Mouse (Mus musculus) frontal cortex, adult (tissue): ENCODE measurements at regions not wholly inside any gene's neighbourhood (a gene's known extent, or its start where the extent isn't known, plus 50 kb on each side); places are given as distances from the start of the nearest gene placed in this dataset.

Experiments used
- ATAC-seq: cut with Nextera tagmentation; 2 replicates; pipeline ENCODE4 v1.9.2; 2017; ENCODE audit warnings: mild to moderate bottlenecking, moderate library complexity, mixed read lengths; ENCODE audit not compliant: low TSS enrichment

DNA sequence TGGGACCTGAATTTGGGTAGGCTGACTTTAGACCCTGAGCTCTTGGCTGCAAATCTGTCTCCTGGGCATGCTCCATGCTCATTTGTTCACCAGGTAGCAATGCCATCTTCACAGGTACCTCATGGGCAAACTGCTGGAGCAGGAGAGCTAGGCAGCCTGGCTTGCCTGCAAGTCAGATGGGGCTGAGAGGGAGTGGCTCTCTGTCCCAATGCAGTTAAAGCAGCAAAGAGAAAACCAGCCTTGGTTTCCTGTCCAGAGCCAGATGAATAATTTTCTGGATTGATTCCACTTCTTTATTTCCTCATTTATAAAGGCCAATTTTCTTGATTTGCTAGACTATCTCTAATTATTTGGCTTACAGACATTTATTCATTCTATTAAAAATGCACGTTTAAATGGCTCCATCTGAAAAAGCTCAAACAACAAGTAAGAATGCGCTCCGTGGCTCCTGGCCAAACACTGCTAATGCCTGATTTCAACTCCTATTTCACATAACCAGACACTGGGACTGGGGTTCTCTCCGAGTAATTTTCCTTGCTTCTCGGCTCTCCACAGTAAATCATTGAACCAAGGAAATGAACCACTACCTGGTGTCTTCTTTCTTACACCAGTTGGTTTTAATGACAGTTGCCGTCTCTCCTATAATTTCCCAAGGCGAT, 60.5 kb downstream of the Rsl24d1 start:
- no peak for ATAC-seq

DNA sequence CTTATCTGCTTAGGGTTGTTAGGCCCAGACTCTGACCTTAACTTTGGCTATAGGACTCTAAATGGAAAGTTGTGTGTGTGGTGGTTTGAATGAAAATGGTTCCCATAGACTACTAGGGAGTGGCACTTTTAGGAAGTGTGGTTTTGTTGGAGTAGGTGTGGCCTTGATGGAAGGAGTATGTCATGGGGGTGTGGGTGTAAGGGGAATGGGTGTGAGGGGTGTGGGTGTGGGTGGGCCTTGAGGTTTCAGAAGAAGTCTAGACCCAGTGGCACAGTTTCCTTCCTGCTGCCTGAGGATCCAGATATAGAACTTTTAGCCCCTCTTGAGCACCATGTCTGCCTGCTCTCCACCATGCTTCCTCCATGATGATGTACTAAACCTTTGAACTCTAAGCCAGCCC, 63.4 kb downstream of the Rsl24d1 start:
- ATAC-seq = no peak

DNA sequence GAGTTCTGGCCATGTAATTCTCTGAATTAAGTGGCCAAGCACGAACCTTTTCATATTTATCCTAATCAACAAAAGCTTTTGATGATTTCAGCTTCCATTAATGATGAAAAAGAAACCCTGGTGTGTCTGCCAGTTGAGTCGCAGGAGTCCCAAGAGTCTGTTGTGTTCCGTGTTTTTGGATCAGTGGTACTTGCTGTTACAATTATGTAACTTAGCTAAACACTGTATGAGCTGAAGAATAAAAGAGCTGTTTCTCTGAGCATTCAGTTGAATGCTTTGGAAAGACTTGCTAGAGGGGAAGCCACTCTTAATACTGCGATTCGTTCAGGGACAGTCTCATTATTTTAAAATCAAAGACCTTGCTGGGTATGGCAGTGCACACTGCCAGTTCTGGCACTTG, 70.1 kb downstream of the Rsl24d1 start:
- ATAC-seq = peak; percentile 65

DNA sequence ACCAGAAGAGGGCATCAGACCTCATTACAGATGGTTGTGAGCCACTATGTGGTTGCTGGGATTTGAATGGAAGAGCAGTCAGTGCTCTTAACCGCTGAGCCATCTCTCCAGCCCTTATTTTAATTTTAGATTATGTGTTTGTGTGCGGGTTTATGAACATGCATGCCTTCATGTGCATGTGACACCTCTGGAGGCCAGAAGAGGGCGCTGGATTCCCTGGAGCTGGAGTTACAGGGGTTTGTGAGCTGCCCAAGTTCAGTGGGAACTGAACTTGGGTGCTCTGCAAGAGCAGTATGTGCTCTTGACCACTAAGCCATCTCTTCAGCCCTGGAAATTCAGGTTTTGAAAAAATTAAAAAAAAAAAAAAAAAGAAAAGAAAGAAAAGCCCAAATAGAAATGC, 71.7 kb downstream of the Rsl24d1 start:
- no peak for ATAC-seq

DNA sequence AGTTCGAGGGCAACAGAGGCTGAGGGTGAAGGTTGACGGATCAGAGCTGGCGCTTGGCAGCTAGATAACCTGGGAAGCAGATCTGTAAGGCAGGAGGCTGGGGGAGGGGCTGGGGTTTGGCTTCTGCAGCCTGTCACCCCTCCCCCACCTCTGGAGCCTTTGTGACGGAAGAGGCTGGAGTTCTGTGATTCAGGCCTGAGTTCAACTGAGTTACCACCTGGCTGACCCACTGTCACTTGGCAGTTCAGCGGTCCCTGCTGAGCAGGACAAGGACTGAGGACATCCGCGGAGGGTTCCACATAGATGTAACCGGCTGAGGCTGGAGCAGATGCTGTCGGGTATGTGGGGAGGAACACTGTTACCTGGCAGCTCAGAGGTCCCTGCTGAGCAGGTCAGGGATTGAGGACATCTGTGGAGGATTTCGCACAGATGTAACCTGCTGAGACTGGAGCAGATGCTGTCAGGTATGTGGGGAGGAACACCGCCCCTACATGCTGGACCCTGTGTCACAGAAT, 79.1 kb downstream of the Rsl24d1 start:
- no peak for ATAC-seq

DNA sequence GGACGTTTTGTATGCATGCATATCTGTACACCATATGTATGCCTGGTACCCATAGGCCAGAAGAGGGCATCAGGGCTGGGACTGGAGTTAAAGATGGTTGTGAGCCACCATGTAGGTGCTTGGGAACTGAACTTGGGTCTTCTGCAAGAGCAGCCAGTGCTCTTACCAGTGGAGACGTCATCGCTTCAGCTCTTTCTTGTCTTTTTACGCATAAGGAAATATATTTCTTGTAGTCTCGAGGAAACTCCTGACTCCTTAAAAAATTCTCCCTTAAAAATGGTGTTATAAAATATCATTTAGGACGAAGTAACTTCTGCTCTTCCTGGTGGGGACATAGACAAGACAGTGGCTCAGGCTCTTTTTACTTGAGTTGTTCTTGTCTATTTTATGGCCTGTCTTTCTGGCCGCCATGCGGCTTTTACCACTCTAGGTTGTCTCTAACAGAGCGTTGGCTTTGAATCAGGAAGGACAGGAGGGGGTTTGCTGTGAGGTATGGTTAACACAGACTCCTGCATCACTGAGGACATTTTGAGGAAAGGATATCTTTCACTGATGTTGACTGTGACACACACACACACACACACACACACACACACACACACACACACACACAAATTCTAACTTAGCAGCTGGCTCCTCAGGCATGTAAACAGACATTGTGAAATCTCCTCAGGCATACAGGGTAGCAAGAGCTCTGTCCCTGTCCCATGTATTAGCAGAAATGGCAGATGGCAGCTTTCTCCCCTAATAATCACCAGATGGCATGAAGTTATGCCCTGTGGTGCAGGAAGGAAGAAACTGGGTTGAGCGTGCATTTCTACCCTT, 85.2 kb downstream of the Rsl24d1 start:
- no peak for ATAC-seq

DNA sequence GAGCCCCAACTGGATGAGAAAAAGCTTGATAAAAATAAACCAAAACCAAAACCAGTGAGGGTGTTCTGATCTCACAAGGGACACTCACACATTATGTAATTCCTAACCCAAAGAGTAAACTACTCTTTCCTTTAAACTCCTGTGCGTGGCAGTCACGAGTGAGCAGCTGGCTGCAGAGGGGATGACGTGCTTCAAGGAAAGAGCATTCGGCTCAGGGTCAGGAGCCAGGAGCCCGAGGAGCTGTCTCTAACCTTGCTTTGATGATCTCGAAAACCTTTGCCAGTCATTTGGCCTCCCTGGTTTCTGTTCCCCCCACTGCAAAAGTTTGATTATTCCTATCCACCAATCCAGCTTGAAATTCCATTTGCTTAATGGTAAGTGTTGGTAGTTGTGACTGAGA, 109.9 kb downstream of the Rsl24d1 start:
- ATAC-seq = no peak

DNA sequence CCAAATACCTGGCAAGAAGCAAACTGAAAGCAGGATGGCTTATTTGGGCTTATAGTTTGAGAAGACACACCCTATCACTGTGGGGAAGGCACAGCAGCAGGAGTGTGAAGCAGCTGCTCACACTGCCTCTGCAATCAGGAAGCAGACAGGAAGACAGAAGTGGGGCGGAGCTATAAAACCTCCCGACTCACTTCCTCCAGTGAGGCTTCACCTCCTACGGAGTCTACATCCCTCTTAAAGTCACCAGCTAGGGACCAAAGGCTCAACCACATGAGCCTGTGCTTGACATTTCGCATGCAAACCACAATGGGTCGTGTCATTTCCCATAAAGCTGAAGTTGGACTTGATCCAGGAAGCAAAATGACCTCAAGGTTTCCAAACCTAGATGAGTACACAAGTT, 127.0 kb downstream of the Rsl24d1 start:
- ATAC-seq = no peak

DNA sequence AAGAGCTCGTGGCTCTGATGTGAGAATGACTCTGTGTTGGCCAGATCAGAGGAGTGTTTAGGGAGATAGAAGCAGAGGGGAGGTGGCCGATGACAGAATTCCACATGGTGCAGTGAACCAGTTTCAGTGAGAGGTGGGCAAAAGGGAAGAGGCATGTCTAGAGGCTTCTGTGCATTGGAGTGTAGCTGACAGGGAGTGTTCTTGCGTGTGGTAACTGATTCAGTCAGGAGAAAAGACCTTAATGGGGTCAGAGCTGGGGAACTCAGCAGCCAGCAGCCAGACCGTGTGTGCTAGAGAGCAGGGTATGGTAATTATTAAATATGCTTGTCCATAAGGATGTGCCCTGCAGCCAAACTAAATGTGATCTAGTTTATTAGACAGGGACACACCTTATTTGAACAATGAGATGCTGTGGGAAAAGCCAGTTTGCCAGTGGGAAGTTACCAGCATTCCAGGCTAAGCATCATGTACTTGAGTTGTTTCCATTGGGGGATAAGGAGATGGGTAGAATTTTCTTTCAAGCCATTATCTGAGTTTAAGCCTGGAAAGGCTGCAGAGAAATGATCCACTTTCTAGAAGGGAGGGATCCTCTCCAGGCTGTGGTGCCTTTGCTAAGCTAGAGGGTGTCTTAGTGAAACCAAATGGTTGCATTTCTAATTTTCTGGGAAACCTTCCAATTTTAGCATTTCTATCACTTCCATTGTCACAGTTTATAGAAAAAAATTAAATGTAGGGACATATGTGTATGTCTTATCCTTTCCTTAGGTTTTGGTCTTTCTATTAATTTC, 129.5 kb downstream of the Rsl24d1 start:
- ATAC-seq = peak; percentile 78

DNA sequence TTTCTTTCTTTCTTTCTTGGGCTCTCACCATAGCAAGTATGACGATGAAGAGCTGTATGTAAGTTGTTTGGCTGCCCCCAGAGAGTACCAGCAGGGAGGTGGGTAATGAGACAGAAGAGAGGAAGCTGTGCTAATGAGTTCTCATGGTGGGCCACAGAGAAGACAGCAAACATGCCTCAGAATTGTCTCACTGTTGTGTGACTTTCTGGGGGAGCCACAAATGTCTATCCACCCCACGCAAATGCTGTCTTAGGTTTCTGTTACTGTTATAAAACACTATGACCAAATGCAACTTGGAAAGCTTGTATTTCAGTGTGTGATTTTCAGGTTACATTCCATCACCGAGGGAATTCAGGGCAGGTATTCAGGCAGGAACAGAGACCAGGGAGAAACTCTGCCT, 131.0 kb downstream of the Rsl24d1 start:
- ATAC-seq = peak; percentile 58

DNA sequence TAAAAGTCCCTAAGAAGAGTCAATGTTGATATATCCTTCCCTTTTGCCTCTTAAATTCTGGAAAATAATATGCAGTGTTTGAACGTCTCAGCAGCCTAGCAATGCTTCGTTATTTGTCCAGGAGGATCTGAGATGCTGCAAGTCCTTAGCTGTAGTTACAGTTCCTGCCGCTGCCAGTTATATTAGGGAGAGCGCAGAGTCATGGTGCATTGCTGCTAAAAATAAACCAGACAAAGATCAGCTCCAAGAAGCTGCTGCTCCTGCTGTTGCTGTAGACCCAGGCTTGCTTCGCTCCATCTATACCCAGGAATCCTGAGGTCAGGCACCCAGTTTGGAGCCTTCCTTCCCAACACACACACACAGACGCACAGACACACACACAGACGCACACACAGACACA, 132.3 kb downstream of the Rsl24d1 start:
- ATAC-seq = peak; percentile 73

DNA sequence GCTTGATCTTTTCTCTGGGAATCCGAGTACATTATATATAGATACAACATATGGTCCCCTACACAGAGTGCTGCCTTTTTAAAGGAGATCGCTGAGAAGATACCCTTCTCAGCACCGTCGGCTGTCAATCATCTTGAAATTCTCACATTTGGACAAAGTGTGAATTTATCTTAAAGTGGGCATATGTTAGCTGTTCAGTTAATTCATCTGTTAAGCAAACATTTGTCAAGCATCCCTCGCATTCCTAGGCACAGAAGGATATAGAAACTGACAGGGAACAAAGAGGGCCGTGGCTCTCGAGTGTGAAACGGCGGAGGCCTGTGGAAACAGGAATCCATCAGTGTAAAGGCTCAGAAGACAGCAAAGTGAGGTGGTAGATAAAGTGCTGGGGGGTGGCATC, 144.9 kb downstream of the Rsl24d1 start:
- peak; percentile 90 for ATAC-seq

DNA sequence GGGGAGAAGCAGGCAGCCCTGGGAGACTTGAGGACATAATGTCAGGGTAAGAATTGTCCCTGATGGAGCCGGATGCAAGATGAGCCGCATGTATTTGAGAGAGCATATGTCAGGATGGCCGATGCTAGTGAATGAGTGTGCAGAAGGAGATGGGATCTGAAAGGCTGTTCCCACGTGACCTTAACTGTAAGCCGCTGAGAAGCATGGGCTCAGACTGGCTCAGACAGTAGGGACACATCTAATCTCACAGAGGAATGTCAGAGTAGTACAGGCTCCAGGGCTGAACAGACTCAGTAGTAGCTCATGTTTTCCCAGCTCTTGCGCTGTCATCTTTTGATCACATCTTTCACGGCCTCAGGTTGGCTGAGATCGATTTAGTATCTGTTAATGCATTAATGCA, 145.4 kb downstream of the Rsl24d1 start:
- no peak; the same call in 1 of the 2 replicates for ATAC-seq

DNA sequence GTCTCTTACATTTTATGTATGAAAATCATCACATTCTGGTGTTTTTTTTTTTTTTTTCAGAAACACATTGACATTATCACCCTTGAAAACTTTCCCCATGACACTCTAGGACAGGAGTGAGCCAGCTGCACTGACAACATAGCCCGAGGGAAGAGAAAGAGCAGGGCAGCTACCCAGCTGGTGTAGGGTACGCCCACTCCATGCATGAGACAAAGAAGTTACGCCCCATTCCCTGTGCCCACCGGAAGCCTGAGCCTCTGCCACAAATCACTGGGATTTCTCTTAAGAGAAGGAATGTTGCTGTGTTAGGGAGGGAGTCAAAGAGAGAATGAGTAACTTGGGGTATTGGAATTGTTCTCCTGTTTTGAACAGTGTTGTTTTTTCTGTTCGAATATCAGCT, 149.5 kb downstream of the Rsl24d1 start:
- no peak for ATAC-seq

DNA sequence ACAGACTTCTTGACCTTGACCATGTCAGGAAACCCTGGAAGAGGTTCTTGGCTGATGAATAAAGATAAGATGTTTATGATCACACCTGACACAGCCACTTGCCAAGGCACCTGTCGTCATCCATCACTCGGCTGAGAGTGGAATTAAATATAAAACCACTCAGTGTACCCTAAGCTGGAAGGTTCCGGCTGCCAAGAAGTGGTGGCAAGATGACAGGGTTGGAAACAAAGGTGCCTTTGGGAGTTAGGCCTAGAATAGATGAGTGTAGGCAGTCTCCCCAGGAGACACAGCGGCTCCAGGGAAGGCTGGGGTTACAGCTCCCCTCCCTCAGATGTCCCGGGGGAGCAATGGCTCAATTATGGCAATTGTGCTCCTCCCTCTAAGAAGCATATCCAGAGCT, 157.0 kb downstream of the Rsl24d1 start:
- no peak; the same call in 1 of the 2 replicates for ATAC-seq

DNA sequence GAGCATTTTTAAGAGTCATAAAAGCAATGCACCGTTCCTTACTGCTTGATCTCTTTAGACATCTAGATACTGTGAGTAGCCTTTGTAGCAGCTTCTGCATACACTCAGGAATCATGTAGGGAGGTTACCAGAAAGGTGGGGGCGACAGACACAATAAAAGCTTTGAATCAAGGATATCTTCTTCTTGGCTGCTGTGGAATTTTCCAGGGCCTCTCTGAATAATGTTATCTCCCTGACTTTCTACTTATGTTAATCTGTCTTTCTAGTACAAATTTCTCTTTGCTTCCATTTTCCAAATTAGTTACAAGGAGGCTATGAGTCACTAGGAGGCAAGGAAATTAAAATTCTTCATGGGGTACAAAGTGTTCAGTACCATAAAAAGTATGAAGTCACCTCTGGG, 159.4 kb downstream of the Rsl24d1 start:
- peak; percentile 75 for ATAC-seq

DNA sequence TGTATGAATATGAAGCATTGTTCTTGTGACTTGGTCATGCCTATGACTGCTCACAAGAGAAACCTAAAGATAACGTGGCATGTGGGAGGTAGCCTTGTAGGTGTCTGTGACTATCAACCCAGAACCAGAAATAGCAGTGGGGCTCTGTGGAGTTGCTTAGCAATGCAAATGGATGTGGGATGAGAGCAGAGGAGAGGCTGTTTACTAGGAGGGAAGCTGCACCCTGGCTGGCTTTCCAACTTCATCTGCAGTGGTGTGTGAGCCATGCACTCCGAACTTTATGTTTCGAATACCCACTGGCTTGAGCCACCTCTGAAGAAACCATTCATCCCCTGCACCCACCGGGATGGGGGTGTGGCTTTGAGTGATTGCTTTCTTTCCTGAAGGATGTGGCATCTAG, 160.5 kb downstream of the Rsl24d1 start:
- peak; percentile 90 for ATAC-seq

DNA sequence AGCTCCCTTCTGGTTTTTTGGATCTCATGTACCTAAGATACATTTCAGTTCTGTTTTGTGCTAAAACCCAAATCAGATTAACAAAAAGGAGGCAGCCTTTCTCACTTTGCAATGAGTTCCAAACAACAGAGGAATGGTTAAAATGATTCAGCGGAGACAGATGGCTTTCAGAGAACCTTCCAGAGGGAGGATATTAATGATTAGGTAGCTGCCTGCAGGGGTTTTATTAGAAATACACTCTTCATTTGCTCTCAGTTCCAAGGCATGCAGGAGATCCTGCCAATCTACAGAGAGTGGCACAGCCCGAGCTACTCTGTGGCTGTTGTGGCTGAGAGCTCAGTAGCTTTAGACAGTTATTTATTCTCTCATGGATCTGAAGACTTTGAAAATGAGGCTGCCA, 162.4 kb downstream of the Rsl24d1 start:
- ATAC-seq = no peak

DNA sequence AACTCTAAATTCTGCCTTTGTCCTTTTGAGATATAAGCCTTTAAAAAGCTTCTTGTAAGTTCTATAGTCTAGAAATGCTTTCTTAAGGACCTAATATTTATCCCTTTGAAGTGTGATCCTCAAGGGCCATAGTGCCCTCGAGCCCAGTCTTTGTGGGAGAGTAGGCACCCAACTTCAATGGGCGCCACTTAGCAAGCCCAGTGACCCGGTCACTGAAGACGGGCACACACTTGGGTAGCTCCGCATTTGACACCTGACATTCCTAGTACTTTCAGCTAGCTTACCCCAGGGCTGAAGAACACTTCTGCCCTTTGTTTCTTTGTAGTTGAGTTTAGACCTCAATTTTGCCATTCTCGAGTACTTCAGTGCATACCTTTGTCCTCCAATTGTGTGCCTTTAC, 182.1 kb downstream of the Rsl24d1 start:
- no peak for ATAC-seq

DNA sequence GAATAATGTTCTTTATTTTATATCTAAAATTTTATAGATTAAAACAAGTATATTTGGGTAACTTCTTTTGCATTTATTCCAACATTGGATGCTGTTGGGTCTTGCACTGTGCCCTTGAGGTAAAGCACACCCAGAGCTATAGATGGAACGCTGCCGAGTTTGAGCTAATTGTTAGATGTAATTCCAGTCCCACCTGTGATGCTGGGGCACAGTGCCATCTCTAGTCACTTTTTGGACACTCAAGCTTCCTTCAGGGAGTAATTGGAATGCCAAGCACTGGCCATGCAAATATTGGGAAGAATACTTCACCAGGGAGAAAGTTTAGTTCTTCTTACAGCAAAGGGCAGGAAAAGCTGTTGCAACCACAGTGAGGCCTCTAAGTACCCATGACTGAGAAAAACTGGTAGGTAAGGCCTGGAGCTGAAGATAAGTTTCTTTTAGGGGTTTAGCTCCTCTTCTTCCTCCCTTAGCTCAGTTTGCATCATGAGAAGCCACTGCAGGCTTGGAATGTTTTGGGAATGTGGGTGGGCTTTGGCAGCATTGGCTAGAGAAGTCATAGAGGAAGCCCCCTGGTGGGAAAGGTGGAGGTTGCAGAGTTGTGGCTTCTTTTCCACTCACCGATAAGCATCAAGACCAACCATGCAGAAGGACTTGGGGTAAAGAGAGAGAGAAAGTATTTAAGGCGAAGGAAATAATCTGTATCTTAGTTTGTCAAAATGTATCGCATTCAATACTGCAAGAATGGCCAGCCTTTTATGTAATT, 189.1 kb downstream of the Rsl24d1 start:
- ATAC-seq = no peak

DNA sequence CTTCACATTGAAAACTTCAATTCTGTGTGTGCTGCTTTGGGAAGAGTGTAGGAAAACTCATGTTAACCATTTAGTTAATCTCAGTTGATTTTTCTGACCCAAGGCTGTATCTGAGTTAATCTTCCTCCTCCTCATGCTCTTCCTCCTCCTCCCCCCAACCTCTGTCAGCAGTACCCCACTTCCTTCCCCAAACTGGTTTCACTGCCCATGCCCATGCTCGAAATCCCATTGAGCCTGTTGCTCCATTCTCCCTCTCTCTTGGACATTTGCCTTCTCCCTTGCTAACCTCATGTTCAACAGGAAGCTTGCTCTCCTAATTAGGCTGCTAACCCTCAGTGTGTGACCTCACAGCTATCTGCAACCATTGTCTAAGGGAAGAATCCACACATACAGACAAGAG, 203.8 kb downstream of the Rsl24d1 start:
- ATAC-seq = no peak
